Mouse (Mus musculus): ENCODE measurements around the gene Csf2rb. TPM values are rescaled to one million over a fixed set of nuclear protein-coding genes. Genes with fewer than 3 reads are reported as not detected.
"Not testable (repeated sequence)": the region's sequence is repeated elsewhere in the genome, so short reads cannot be mapped to it uniquely, and the experiment has no call there.

The Csf2rb gene
- 1.8 and 5.4 TPM in 2 replicates for polyA plus RNA-seq (2014; fragmentation: Nextera tagmentation; extraction: Ambion mirVana)

DNA sequence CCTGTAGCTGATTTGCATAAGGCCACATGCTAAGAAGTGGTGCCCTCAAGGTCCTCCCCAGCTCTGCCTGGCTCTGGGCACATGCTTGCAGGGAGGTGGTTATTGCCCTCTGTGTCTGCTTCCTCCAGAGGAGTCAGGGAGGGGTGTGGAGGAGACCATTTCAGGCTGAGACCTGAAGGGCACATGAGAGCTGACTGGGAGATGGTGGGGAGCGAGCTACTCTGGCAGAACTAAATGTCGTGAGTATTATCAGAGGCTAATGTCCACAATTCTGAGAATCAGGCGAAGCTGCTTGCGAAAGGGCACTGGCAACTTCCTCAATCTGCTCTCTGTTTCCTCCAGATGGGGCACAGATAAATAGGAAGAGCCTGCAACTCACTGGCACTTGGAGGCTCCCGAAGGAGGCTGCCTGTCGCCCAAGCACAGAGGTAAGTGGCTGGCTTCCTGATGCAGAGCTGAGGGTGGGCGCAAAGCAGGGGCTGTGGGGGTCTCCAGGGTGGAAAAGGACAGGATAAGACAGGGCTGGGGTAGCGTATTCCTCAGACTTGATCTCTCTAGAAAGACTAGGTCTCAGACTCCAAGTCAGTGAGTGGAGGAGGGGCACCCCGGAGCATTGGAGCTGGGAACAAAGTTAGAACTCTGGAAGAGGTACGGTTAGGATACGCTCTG, at the start of gene Csf2rb:
TSS of gene Csf2rb (plus strand) at position 82 of the 669 bp plus-strand sequence.
- no peaks in the 10 kb centered on the region for H3K9me3 ChIP-seq (ENCODE audit: control insufficient read depth, low read length)
- DNase-seq (ENCODE audit: low spot score) (no peak), ATAC-seq (ENCODE audit: insufficient read depth, low FRiP score, low TSS enrichment) (no peak)
- 83% methylated on average over 11 of the region's 11 CpGs for WGBS
- H3K4me1 ChIP-seq (ENCODE audit: control insufficient read depth, insufficient read depth, low read length): 0 out of 2 replicates have a peak, but pooled peaks cover 3% of the 10 kb centered on the region
- H3K4me2 ChIP-seq (ENCODE audit: low read depth): no peak within 1 kb of the TSS
- no peak within 1 kb of the TSS for H3K27ac ChIP-seq (ENCODE audit: low read depth, low read length)
- no peaks in the 10 kb centered on the region for H3K27me3 ChIP-seq (ENCODE audit: control insufficient read depth, insufficient read depth, low read length)
- H3K36me3 ChIP-seq (ENCODE audit: control insufficient read depth, insufficient read depth, low read length): no peaks in the 10 kb centered on the region
- no peak within 1 kb of the TSS for H3K4me3 ChIP-seq (ENCODE audit: low read depth, low read length)
- H3K9ac ChIP-seq (ENCODE audit: low read length): no peak within 1 kb of the TSS

DNA sequence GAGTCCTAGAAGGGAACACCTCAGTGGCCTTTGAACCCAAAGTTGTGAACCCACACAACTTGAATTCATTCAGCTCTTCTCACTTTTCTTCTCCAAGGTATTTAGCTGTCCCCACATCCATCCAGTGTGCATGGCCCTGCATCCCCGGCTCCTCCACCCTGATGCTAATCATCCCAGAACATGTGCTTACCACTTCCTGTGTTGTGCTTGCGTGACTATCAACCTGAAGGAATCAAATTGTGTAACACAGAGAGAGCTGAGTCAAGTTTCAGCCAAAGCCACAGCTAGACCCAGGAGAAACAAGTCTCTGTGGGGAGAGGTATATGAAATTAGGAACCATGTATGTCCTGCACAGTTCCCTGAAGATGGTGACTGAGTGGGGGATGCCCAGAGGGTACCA, 47.2 kb upstream of the Csf2rb start:
- no peak for DNase-seq (ENCODE audit: low spot score)
- Histone ChIP-seq H3K27ac (ENCODE audit: low read depth, low read length) (no peak overlapping the region), H3K27me3 (ENCODE audit: control insufficient read depth, insufficient read depth, low read length) (no peaks in the 10 kb centered on the region), H3K4me2 (ENCODE audit: low read depth) (no peak overlapping the region), H3K4me1 (ENCODE audit: control insufficient read depth, insufficient read depth, low read length) (no peaks in the 10 kb centered on the region), H3K4me3 (ENCODE audit: low read depth, low read length) (no peak overlapping the region), H3K36me3 (ENCODE audit: control insufficient read depth, insufficient read depth, low read length) (no peaks in the 10 kb centered on the region), H3K9ac (ENCODE audit: low read length) (no peak overlapping the region), H3K9me3 (ENCODE audit: control insufficient read depth, low read length) (no peaks in the 10 kb centered on the region)
- 79% methylated on average over 2 of the region's 2 CpGs for WGBS
- no peak for ATAC-seq (ENCODE audit: insufficient read depth, low FRiP score, low TSS enrichment)

DNA sequence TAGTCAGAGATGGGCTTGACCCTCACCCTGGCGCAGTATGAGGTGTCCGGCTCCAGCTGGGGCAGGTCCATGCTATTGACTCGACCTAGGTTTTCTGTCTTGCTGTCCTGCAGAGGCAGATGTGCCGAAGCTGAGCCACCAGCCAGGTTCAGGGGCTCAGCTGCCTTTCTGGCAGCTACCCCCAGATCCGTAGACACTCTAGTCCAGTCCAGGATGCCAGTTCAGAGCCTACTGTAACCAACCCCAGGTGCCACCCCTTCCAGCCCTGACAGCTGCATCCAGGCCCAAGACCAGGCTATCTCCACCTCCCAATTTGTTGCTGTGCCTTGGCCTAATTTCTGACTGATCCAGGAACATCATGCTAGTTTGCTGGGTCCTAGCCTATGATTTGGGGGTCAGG, 37.6 kb upstream of the Csf2rb start:
- ATAC-seq (ENCODE audit: insufficient read depth, low FRiP score, low TSS enrichment) (no peak), DNase-seq (ENCODE audit: low spot score) (no peak)
- H3K4me1 ChIP-seq (ENCODE audit: control insufficient read depth, insufficient read depth, low read length): peaks cover 2% of the 10 kb centered on the region; the same call in 1 of the 2 replicates
- no peaks in the 10 kb centered on the region for H3K36me3 ChIP-seq (ENCODE audit: control insufficient read depth, insufficient read depth, low read length)
- no peak overlapping the region for H3K9ac ChIP-seq (ENCODE audit: low read length)
- no peak overlapping the region for H3K4me3 ChIP-seq (ENCODE audit: low read depth, low read length)
- no peaks in the 10 kb centered on the region for H3K9me3 ChIP-seq (ENCODE audit: control insufficient read depth, low read length)
- WGBS: 89% methylated on average over 5 of the region's 5 CpGs
- H3K27ac ChIP-seq (ENCODE audit: low read depth, low read length): no peak overlapping the region
- no peaks in the 10 kb centered on the region for H3K27me3 ChIP-seq (ENCODE audit: control insufficient read depth, insufficient read depth, low read length)
- H3K4me2 ChIP-seq (ENCODE audit: low read depth): no peak overlapping the region

DNA sequence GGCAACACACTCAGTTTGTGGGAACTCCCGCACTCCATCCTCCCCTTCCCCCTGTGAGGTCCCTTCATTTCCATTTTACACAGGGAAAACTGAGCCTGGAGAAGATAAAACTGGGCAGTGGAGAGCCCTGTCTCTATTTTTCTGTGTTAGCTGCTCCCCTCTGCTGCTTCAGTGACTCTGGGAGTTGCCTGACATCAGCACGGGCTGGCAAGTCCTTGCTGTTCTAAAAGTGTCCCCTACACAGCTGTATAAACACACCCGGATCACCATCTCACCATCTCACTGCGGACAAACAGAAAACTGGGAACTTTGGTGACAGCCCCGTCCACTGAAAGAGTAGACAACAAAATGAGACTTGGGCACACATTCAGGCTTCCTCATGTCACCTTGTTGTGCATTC, 35.8 kb upstream of the Csf2rb start:
- WGBS: 52% methylated on average over 4 of the region's 5 CpGs

DNA sequence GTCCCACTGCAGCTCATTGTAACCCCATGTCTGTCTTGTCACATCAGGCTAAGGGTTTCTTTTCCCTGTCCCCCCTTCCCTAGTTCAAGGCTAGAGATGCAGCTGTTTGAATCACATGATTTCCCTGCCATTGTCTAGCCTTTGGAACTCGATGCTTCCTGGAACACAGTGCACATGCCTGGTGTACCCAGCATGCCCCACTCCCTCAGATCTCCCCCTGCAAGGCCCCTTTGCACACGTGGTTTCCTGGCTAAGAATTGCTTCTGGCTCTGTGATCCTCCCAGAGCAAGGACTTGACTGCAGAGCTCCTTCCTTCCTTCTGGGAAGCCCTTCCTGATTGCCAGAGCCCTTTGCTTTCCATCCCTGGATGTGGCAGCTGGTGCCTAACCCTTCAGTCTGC, 32.3 kb upstream of the Csf2rb start:
- not testable (repeated sequence) for DNase-seq (ENCODE audit: low spot score); ATAC-seq (ENCODE audit: insufficient read depth, low FRiP score, low TSS enrichment); H3K36me3 ChIP-seq (ENCODE audit: control insufficient read depth, insufficient read depth, low read length)

More for the DNA sequence above, 35.8 kb upstream of the Csf2rb start:
- not testable (repeated sequence) for H3K9me3 ChIP-seq (ENCODE audit: control insufficient read depth, low read length); H3K9ac ChIP-seq (ENCODE audit: low read length); ATAC-seq (ENCODE audit: insufficient read depth, low FRiP score, low TSS enrichment); H3K4me1 ChIP-seq (ENCODE audit: control insufficient read depth, insufficient read depth, low read length); DNase-seq (ENCODE audit: low spot score); H3K4me3 ChIP-seq (ENCODE audit: low read depth, low read length); H3K4me2 ChIP-seq (ENCODE audit: low read depth); H3K36me3 ChIP-seq (ENCODE audit: control insufficient read depth, insufficient read depth, low read length); H3K27me3 ChIP-seq (ENCODE audit: control insufficient read depth, insufficient read depth, low read length); H3K27ac ChIP-seq (ENCODE audit: low read depth, low read length)

DNA sequence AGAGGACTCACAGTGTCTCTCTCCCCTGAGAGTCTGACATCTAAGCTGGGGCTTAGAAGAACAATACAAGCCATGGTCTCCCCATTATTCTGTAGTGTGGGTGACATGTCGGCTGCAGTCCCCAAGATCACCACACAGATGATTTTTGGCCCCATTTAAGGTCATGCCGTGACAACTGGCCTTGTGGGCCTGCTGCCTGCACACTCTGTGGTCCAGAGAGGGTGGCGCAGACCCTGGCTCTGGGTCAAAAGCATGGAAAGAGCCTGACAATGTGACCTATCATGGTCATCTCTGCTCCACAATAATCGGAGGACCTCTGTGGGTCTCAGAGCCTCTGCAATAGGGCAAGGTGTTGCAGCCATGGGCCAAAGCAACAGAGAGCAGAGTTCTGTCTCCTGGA, 31.8 kb upstream of the Csf2rb start:
- ATAC-seq (ENCODE audit: insufficient read depth, low FRiP score, low TSS enrichment): no peak

More for the DNA sequence above, 32.3 kb upstream of the Csf2rb start:
- WGBS: 19% methylated on average over 2 of the region's 2 CpGs
- not testable (repeated sequence) for H3K4me1 ChIP-seq (ENCODE audit: control insufficient read depth, insufficient read depth, low read length); H3K27ac ChIP-seq (ENCODE audit: low read depth, low read length); H3K9ac ChIP-seq (ENCODE audit: low read length); H3K4me3 ChIP-seq (ENCODE audit: low read depth, low read length); H3K9me3 ChIP-seq (ENCODE audit: control insufficient read depth, low read length); H3K27me3 ChIP-seq (ENCODE audit: control insufficient read depth, insufficient read depth, low read length); H3K4me2 ChIP-seq (ENCODE audit: low read depth)

DNA sequence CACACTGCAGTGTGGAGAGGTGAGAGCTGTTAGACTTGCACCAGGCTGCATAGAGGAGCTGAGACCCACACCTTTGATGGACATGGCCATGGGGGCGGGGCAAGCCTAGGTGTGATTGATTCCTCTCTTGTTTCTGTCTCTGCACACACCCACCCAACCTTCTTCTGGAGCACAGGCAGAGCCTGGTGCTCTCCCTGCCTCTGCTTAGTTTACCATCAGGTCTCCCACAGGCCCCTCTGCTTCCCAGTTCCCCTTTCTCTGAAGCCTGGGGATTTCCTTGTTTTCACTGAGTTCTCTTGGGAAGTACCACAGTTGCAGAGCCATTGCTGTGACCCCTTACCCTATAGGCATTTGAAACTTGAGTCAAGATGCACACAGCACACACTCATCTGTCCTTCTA, 27.0 kb upstream of the Csf2rb start:
- Histone ChIP-seq H3K4me3 (ENCODE audit: low read depth, low read length) (no peak overlapping the region), H3K27ac (ENCODE audit: low read depth, low read length) (no peak overlapping the region), H3K4me2 (ENCODE audit: low read depth) (no peak overlapping the region), H3K27me3 (ENCODE audit: control insufficient read depth, insufficient read depth, low read length) (no peaks in the 10 kb centered on the region), H3K36me3 (ENCODE audit: control insufficient read depth, insufficient read depth, low read length) (no peaks in the 10 kb centered on the region), H3K9me3 (ENCODE audit: control insufficient read depth, low read length) (no peaks in the 10 kb centered on the region), H3K4me1 (ENCODE audit: control insufficient read depth, insufficient read depth, low read length) (no peaks in the 10 kb centered on the region), H3K9ac (ENCODE audit: low read length) (no peak overlapping the region)
- WGBS: 83% methylated on average over 1 of the region's 1 CpGs
- DNase-seq (ENCODE audit: low spot score): no peak
- ATAC-seq (ENCODE audit: insufficient read depth, low FRiP score, low TSS enrichment): no peak

More for the DNA sequence above, 31.8 kb upstream of the Csf2rb start:
- Histone ChIP-seq H3K4me3 (ENCODE audit: low read depth, low read length) (no peak overlapping the region), H3K9me3 (ENCODE audit: control insufficient read depth, low read length) (no peaks in the 10 kb centered on the region), H3K27me3 (ENCODE audit: control insufficient read depth, insufficient read depth, low read length) (no peaks in the 10 kb centered on the region), H3K9ac (ENCODE audit: low read length) (no peak overlapping the region), H3K4me2 (ENCODE audit: low read depth) (no peak overlapping the region), H3K4me1 (ENCODE audit: control insufficient read depth, insufficient read depth, low read length) (peaks cover 3% of the 10 kb centered on the region; the same call in 1 of the 2 replicates), H3K27ac (ENCODE audit: low read depth, low read length) (no peak overlapping the region), H3K36me3 (ENCODE audit: control insufficient read depth, insufficient read depth, low read length) (no peaks in the 10 kb centered on the region)
- DNase-seq (ENCODE audit: low spot score): no peak
- WGBS: 84% methylated on average over 4 of the region's 4 CpGs

DNA sequence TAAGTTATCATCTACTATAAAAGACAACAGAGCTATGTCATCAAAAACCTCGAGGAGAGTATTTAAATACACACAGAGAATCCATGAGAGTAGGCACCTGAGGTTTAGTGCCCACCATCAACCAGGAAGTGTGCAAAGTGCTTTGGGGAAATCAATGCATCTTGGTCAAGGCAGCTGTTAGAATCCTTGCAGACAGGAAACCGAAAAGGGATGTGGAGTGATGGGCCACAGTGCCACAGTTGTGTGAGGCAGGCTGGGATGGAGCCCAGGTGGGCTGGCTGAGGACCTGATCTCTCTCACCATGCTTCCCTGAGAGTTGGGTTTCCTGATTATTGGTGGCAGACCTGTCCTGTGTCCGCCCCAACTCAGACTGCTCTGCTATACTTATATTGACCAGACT, 25.9 kb upstream of the Csf2rb start:
- no peak overlapping the region for H3K9ac ChIP-seq (ENCODE audit: low read length)
- H3K9me3 ChIP-seq (ENCODE audit: control insufficient read depth, low read length): no peaks in the 10 kb centered on the region
- H3K36me3 ChIP-seq (ENCODE audit: control insufficient read depth, insufficient read depth, low read length): no peaks in the 10 kb centered on the region
- H3K4me3 ChIP-seq (ENCODE audit: low read depth, low read length): no peak overlapping the region
- no peak overlapping the region for H3K4me2 ChIP-seq (ENCODE audit: low read depth)
- no peak overlapping the region for H3K27ac ChIP-seq (ENCODE audit: low read depth, low read length)
- no peak for ATAC-seq (ENCODE audit: insufficient read depth, low FRiP score, low TSS enrichment)
- 82% methylated on average over 3 of the region's 3 CpGs for WGBS
- H3K4me1 ChIP-seq (ENCODE audit: control insufficient read depth, insufficient read depth, low read length): no peaks in the 10 kb centered on the region
- no peak for DNase-seq (ENCODE audit: low spot score)
- no peaks in the 10 kb centered on the region for H3K27me3 ChIP-seq (ENCODE audit: control insufficient read depth, insufficient read depth, low read length)

DNA sequence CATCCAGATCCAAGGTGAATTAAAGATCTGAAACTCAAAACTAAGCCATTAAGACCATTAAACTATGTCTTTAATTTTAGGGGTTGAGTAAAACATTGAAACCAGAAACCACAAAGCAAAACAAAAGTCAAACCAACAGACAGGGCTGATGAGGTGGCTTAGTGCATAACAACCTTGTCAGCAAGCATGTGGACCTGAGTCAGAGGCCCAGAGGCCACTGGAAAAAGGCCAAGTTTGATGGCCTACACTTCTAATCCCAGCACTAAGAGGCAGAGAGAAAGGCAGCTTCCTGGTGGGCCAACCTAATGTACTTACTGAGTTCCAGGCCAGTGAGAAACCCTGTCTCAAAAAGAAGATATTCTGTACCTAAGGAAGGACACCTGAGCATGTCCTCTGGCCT, 24.8 kb upstream of the Csf2rb start:
- DNase-seq (ENCODE audit: low spot score): no peak
- H3K4me3 ChIP-seq (ENCODE audit: low read depth, low read length): no peak overlapping the region
- H3K4me2 ChIP-seq (ENCODE audit: low read depth): no peak overlapping the region
- no peaks in the 10 kb centered on the region for H3K4me1 ChIP-seq (ENCODE audit: control insufficient read depth, insufficient read depth, low read length)
- no peaks in the 10 kb centered on the region for H3K9me3 ChIP-seq (ENCODE audit: control insufficient read depth, low read length)
- H3K9ac ChIP-seq (ENCODE audit: low read length): no peak overlapping the region
- H3K27ac ChIP-seq (ENCODE audit: low read depth, low read length): no peak overlapping the region
- no peaks in the 10 kb centered on the region for H3K27me3 ChIP-seq (ENCODE audit: control insufficient read depth, insufficient read depth, low read length)
- no peaks in the 10 kb centered on the region for H3K36me3 ChIP-seq (ENCODE audit: control insufficient read depth, insufficient read depth, low read length)
- ATAC-seq (ENCODE audit: insufficient read depth, low FRiP score, low TSS enrichment): no peak

Data from neural tube, embryonic 11.5 days (tissue).